Mouse (Mus musculus) small intestine, adult 10 weeks (tissue): Measurements from ENCODE around the gene Kif1c. TPM values are rescaled to one million over a fixed set of nuclear protein-coding genes. Genes with fewer than 3 reads are reported as not detected.

Source experiments
- polyA plus RNA-seq: library from polyadenylated mRNA; stranded (reverse); fragments of 350-450 nt; fragmentation: Illumina TruSeq; extraction: RNeasy Lipid Tissue Mini Kit (QIAGEN cat#74804); gene quantifications from one replicate; pipeline ENCODE4 v1.2.3, GENCODE M21; 2014; ENCODE audit warnings: low replicate concordance

The Kif1c gene
- polyA plus RNA-seq: 14.5 TPM

GRCm38 (mm10) chr11:70699722-70700556, at the start of gene Kif1c, which contains the start of gene Inca1:
TSS of gene Kif1c (plus strand) at chr11:70700548.
TSS of gene Inca1 (minus strand) at chr11:70700155.

GRCm38 (mm10) chr11:70654198-70654922, 46.0 kb upstream of the Kif1c start, which contains the start of gene Pfn1:
TSS of gene Pfn1 (minus strand) at chr11:70654644.

GRCm38 (mm10) chr11:70656964-70657363, 43.4 kb upstream of the Kif1c start, which contains the start of gene Eno3:
TSS of gene Eno3 (plus strand) at chr11:70657202.

GRCm38 (mm10) chr11:70668771-70669505, 31.4 kb upstream of the Kif1c start, which contains the start of gene Spag7:
TSS of gene Spag7 (minus strand) at chr11:70669416.

GRCm38 (mm10) chr11:70687601-70688199, 12.6 kb upstream of the Kif1c start, which contains the start of gene Camta2:
TSS of gene Camta2 (minus strand) at chr11:70688105.

GRCm38 (mm10) chr11:70763936-70764808, 63.8 kb downstream of the Kif1c start, which contains the start of gene Zfp3:
TSS of gene Zfp3 (plus strand) at chr11:70764209.

Other genes starting within 250 kb of the Kif1c start
- 5.4 TPM for gene Med11, start 248.6 kb upstream of the Kif1c start, polyA plus RNA-seq
- gene Zmynd15, start 241.1 kb upstream of the Kif1c start, polyA plus RNA-seq: 0.78 TPM
- 16.5 TPM for gene Cxcl16, start 240.6 kb upstream of the Kif1c start, polyA plus RNA-seq
- 293 TPM for gene Tm4sf5, start 195.3 kb upstream of the Kif1c start, polyA plus RNA-seq
- gene Vmo1, start 185.9 kb upstream of the Kif1c start, polyA plus RNA-seq: not detected
- not detected for gene Gltpd2, start 181.4 kb upstream of the Kif1c start, polyA plus RNA-seq
- gene Psmb6, start 175.2 kb upstream of the Kif1c start, polyA plus RNA-seq: 13.2 TPM
- not detected for gene Gm40193, start 167.6 kb upstream of the Kif1c start, polyA plus RNA-seq
- 1.3 TPM for gene Pld2, start 160.5 kb upstream of the Kif1c start, polyA plus RNA-seq
- gene Mink1, start 137.7 kb upstream of the Kif1c start, polyA plus RNA-seq: 1.6 TPM
- gene 4930544D05Rik, start 84.7 kb upstream of the Kif1c start, polyA plus RNA-seq: not detected
- gene Chrne, start 81.3 kb upstream of the Kif1c start, polyA plus RNA-seq: not detected
- not detected for gene Gp1ba, start 61.4 kb upstream of the Kif1c start, polyA plus RNA-seq
- gene Rnf167, start 53.3 kb upstream of the Kif1c start, polyA plus RNA-seq: 43.6 TPM
- gene Slc25a11, start 53.1 kb upstream of the Kif1c start, polyA plus RNA-seq: 31.8 TPM
- 99.8 TPM for gene Pfn1, start 45.9 kb upstream of the Kif1c start, polyA plus RNA-seq
- gene Eno3, start 43.3 kb upstream of the Kif1c start, polyA plus RNA-seq: 0.74 TPM
- 11.3 TPM for gene Spag7, start 31.1 kb upstream of the Kif1c start, polyA plus RNA-seq
- gene Camta2, start 12.4 kb upstream of the Kif1c start, polyA plus RNA-seq: 0.85 TPM
- gene Inca1, start 393 bp upstream of the Kif1c start, polyA plus RNA-seq: not detected
- 1.6 TPM for gene Zfp3, start 63.7 kb downstream of the Kif1c start, polyA plus RNA-seq
- 1.6 TPM for gene Scimp, start 112.0 kb downstream of the Kif1c start, polyA plus RNA-seq
- gene Rabep1, start 144.2 kb downstream of the Kif1c start, polyA plus RNA-seq: 45.4 TPM